ENCODE assay signal across 13 mouse cellular contexts in the genomic region with DNA sequence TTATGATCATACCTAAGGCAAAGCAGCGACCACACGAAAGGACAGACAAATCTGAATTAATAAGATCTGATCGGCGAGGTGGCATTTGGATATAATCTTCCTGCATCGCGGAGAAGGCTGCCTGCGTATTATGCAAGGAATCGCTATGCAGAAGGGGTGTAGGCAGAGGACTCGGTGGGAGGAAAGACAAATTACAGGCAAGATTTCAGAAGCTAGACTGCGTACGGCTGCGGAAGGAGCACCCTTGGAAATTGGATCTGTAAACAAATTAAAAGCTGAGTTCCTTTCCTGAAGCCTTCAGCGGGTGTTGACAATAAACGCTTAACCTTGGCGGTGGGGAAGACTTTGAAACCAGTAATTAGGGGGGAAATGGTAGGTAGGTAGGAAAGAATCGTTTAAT.
A peak's percentile ranks its signal among the peaks of the same experiment; 100 is the strongest.
DNase-seq lines count a peak whose midpoint lies in the region; ATAC-seq and TF ChIP-seq lines count a peak whose summit lies in the region.
"Had no signal": no experiment of that assay in that cellular context is flagged by ENCODE, and none has a peak within 500 bp of the region (broad histone marks: within the 10 kb centered on the region; RNA-seq: fewer than 3 reads in every experiment).

No protein-coding gene starts in this region.

- no peak overlapping the region for H3K4me3 ChIP-seq in kidney, postnatal 0 days (replicated peaks; ENCODE audit: low read depth, low read length)
- H3K4me3 ChIP-seq: myocyte had no signal

- 55% methylated on average over 16 of the region's 16 CpGs for WGBS in kidney, postnatal 0 days

- no peaks in the 10 kb centered on the region for H3K36me3 ChIP-seq in kidney, postnatal 0 days (ENCODE audit: insufficient read depth, low read length)

- H3K4me1 ChIP-seq in kidney, postnatal 0 days (replicated peaks; ENCODE audit: insufficient read depth, low read length), result no peaks in the 10 kb centered on the region

- no peaks in the 10 kb centered on the region for H3K27me3 ChIP-seq in kidney, postnatal 0 days (ENCODE audit: insufficient read depth, low read length)

- no peak overlapping the region for H3K27ac ChIP-seq in kidney, postnatal 0 days

- H3K9me3 ChIP-seq in kidney, postnatal 0 days (replicated peaks; ENCODE audit: low read length), result no peaks in the 10 kb centered on the region

- DNase-seq in kidney, postnatal 0 days (ENCODE audit: low spot score), result peak; percentile 15
- DNase-seq in kidney, postnatal 25 days, result no peak
- DNase-seq in frontal cortex, postnatal 10 days (ENCODE audit: low spot score in 2 of 2), result peak; percentile 5 to 12
- peak; percentile 11 to 49 for DNase-seq in left cerebral cortex, adult 9 months (ENCODE audit: low spot score in 2 of 2)
- DNase-seq in right cerebral cortex, postnatal 25 days, result peak; percentile 30
- DNase-seq in gastrocnemius, postnatal 4 days (ENCODE audit: low spot score in 2 of 2), result no peak
- DNase-seq in heart, postnatal 4 days, result no peak
- DNase-seq: adrenal gland, postnatal 10 days; embryo, embryonic 11 days; kidney, adult 9 months; lung, adult 2 months had no signal

- no peak for ATAC-seq in kidney, postnatal 0 days (replicated peaks; ENCODE audit: low FRiP score, low read depth)
- ATAC-seq in megakaryocyte, adult 5-6 weeks (ENCODE audit: poor library complexity, severe bottlenecking), result no peak

- H3K4me2 ChIP-seq in kidney, postnatal 0 days (ENCODE audit: low read length), result no peak overlapping the region

- H3K9ac ChIP-seq in kidney, postnatal 0 days (ENCODE audit: low read depth, low read length), result no peak overlapping the region

- no peak for TF ChIP-seq CTCF in kidney, postnatal 0 days (IDR thresholded peaks at IDR 0.05; ENCODE audit: low read depth)

Comparison
In these comparisons a context has a peak if more than half of its experiments do, and no peak if none do; other contexts are left out.
1. DNase-seq: peak in kidney, postnatal 0 days (single experiment), frontal cortex, postnatal 10 days (2 of 2), left cerebral cortex, adult 9 months (2 of 2) and right cerebral cortex, postnatal 25 days (single experiment); none in kidney, postnatal 25 days (0 of 2), gastrocnemius, postnatal 4 days (0 of 2) and heart, postnatal 4 days (single experiment).